Mouse (Mus musculus) lung, adult 2 months (tissue): ENCODE results near the gene Prpf39. TPM values are rescaled to one million over a fixed set of nuclear protein-coding genes. Genes with fewer than 3 reads are reported as not detected.

Experiments used
- DNase-seq: peaks from one replicate; pipeline ENCODE4 v3.0.0; 2022
- H3K4me1 ChIP-seq: fragments of 200-500 bp; 2 replicates; pipeline ENCODE4 v1.6.1; 2011; ENCODE audit warnings: low read length; ENCODE audit not compliant: control insufficient read depth, insufficient read depth
- H3K4me3 ChIP-seq: fragments of 200-500 bp; replicated peaks from 2 replicates; pipeline ENCODE3; 2011; ENCODE audit warnings: low read depth, mild to moderate bottlenecking, control low read depth, low read length; ENCODE audit errors: extremely low read depth
- CTCF ChIP-seq: fragments of 200-500 bp; IDR thresholded peaks from 2 replicates; pipeline ENCODE4 v1.5.1; 2011; ENCODE audit warnings: mild to moderate bottlenecking, low read length, control low read depth; ENCODE audit not compliant: insufficient read depth
- POLR2A ChIP-seq: fragments of 200-500 bp; IDR thresholded peaks from 2 replicates; pipeline ENCODE4 v1.6.1; 2011; ENCODE audit warnings: low read depth, mild to moderate bottlenecking, control low read depth, low read length, borderline replicate concordance; ENCODE audit errors: extremely low read depth
- WGBS: fragments of 180-500 bp; shearing (Covaris S2); methylation state at CpG from one replicate; pipeline ENCODE4 v1.1.7; 2018; 5-methylcytosine and 5-hydroxymethylcytosine counted together
- polyA plus RNA-seq: library from polyadenylated mRNA; depleted of rRNA; stranded (reverse); fragments of >200 nt; gene quantifications from 2 replicates; pipeline ENCODE4 v1.2.3, GENCODE M21; 2012; rRNA removed

Prpf39 gene
- polyA plus RNA-seq, 1 experiment = 13.2 TPM

DNA sequence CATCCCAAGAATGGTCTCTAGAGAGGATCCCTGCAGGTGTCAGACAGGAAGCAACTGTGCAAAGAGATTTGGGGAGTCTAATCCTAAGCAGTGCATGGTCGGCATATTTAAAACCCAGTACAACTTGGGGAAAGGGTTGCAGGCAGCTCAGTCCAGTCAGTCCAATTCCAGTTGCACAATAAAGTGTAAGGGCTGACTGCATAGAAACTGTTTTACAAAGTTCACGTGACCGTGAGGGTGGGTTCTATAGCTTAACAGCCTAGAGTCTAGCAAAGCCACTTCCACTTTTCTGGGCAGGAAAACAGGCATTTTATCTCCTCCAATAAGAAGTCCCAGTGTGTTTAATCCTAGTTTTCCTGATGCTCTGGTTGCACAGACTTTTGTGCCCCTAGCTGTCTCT, 75.4 kb downstream of the Prpf39 start:
- no peak for TF ChIP-seq POLR2A
- TF ChIP-seq CTCF = no peak
- H3K4me1 ChIP-seq = no peaks in the 10 kb centered on the region
- no peak overlapping the region for H3K4me3 ChIP-seq
- WGBS = 86% methylated on average over 3 of the region's 3 CpGs
- DNase-seq = no peak

DNA sequence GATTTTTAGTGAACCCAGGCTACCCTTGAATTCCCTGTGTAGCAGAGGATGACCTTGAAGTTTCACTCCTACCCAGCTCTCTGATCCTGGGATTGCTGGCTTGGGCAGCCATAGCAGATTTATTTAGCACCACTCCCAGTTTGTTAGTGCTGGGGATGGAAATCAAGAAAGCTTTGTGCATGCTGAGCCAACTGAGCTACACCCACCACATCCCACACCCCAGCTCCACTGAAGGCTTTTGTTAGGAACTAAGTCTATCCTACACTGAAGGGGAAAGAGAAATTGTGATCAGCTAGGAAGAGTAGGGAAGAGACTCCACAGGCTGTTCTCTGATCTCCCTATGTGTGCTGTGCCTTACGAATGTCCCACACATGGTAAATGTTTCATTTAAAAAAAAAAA, 76.7 kb downstream of the Prpf39 start:
- TF ChIP-seq POLR2A = no peak
- no peak for TF ChIP-seq CTCF
- Histone ChIP-seq H3K4me3 (no peak overlapping the region), H3K4me1 (no peaks in the 10 kb centered on the region)
- DNase-seq = no peak
- WGBS = 100% methylated on average over 1 of the region's 1 CpGs

Other genes with a start within 250 kb of the Prpf39 start
- gene Gm527, start 118.4 kb upstream of the Prpf39 start, polyA plus RNA-seq = 0.61 and 1.4 TPM in 2 replicates
- 1.8 and 3.8 TPM in 2 replicates for gene Klhl28, start 70.8 kb upstream of the Prpf39 start, polyA plus RNA-seq
- gene Togaram1, start 70.5 kb upstream of the Prpf39 start, polyA plus RNA-seq = 5.8 and 6.4 TPM in 2 replicates
- gene Fkbp3, start 37.7 kb downstream of the Prpf39 start, polyA plus RNA-seq = 23.4 and 23.8 TPM in 2 replicates
- gene Fancm, start 39.3 kb downstream of the Prpf39 start, polyA plus RNA-seq = 1.1 and 1.4 TPM in 2 replicates
- 0.06 and 0.15 TPM in 2 replicates for gene Mis18bp1, start 136.3 kb downstream of the Prpf39 start, polyA plus RNA-seq
- not detected in 2 replicates for gene Wdr20rt, start 189.2 kb downstream of the Prpf39 start, polyA plus RNA-seq